Mouse (Mus musculus): Measurements from ENCODE around the gene Zkscan7. TPM values are rescaled to one million over a fixed set of nuclear protein-coding genes. Genes with fewer than 3 reads are reported as not detected.

Gene Zkscan7
- polyA plus RNA-seq (2017; shearing (Covaris generic)) = 2.5 TPM

GRCm38 (mm10) chr9:122885385-122885784 is at the start of gene Zkscan7:
TSS of gene Zkscan7 (plus strand) at chr9:122885685.

DNA sequence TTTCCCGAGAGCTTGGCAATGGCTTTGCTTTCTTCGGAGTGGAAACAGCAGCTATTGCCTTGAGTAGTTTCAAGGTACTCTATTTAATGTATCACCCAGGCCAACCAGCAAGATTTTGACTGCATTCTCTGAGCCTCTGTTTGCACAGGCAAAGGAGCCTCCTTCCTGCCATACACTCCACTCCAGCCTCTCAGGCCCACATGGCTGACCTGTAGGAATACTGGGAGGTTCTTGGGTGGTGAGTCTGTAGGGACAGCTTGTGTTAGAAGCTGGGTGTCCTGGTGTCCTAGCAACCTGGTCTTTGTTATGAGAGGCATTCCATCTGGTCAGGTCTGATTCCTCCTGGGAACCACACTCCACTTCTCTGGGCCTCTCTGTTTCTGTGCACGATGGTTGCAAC is 41.7 kb upstream of the Zkscan7 start, which contains the start of gene Gm35549:
Gm35549 (minus strand) TSS at position 276 of the 400 bp plus-strand sequence.

GRCm38 (mm10) chr9:122865697-122866166 is 19.8 kb upstream of the Zkscan7 start, which contains the start of gene Zfp445:
TSS of gene Zfp445 (minus strand) at chr9:122866006.

DNA sequence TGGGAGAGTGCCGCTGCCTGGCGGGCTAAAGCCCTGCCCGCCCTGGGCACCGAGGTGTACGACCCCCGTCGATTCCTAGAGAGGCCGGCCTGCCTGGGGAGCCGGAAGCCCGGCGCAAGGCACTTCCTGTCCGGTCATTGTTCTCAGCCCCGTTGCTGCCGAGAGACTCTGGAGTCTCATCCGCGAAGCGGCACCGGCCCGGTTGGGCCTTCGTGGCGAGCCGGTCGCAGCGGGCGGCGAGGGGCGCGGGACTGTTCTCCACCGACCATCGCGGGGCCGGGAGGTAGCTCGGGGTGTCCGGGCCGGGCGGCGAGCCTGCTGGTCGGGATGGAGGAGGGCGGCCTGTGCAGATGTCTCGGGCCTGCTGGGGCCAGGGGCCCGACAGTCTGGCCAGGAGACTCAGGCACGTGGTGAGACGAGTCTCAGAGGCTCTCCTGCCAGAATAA is 37.5 kb downstream of the Zkscan7 start, which contains the start of gene Zfp105:
Zfp105 (plus strand) TSS at position 137 of the 446 bp plus-strand sequence.

Other genes with a start within 250 kb of the Zkscan7 start
- not detected for gene Topaz1, start 138.3 kb upstream of the Zkscan7 start, polyA plus RNA-seq (2017; shearing (Covaris generic))
- 15.2 TPM for gene Tcaim, start 80.1 kb upstream of the Zkscan7 start, polyA plus RNA-seq (2017; shearing (Covaris generic))
- gene Gm35549, start 41.6 kb upstream of the Zkscan7 start, polyA plus RNA-seq (2017; shearing (Covaris generic)) = 0.52 TPM
- 47.2 TPM for gene Zfp445, start 19.7 kb upstream of the Zkscan7 start, polyA plus RNA-seq (2017; shearing (Covaris generic))
- not detected for gene Zfp105, start 37.4 kb downstream of the Zkscan7 start, polyA plus RNA-seq (2017; shearing (Covaris generic))
- 21.9 TPM for gene 1110059G10Rik, start 65.3 kb downstream of the Zkscan7 start, polyA plus RNA-seq (2017; shearing (Covaris generic))
- gene Kif15, start 65.4 kb downstream of the Zkscan7 start, polyA plus RNA-seq (2017; shearing (Covaris generic)) = 2.0 TPM
- gene Tmem42, start 135.6 kb downstream of the Zkscan7 start, polyA plus RNA-seq (2017; shearing (Covaris generic)) = 28.0 TPM
- 0.46 TPM for gene Tgm4, start 149.0 kb downstream of the Zkscan7 start, polyA plus RNA-seq (2017; shearing (Covaris generic))
- gene Zdhhc3, start 227.5 kb downstream of the Zkscan7 start, polyA plus RNA-seq (2017; shearing (Covaris generic)) = 68.6 TPM
- 55.5 TPM for gene Exosc7, start 227.5 kb downstream of the Zkscan7 start, polyA plus RNA-seq (2017; shearing (Covaris generic))

All from naive thymus-derived CD4-positive, alpha-beta T cell, adult 5 months (primary cell).